Mouse (Mus musculus) frontal cortex, adult 2 months (tissue): ENCODE measurements around the gene Pcgf2. TPM values are rescaled to one million over a fixed set of nuclear protein-coding genes. Genes with fewer than 3 reads are reported as not detected.

Experiments
- DNase-seq, 2 experiments: peaks; one replicate each; pipeline ENCODE4 v3.0.0; 2022; ENCODE audit warnings: low spot score in 1 of 2; ENCODE audit errors: extremely low spot score in 1 of 2
- polyA plus RNA-seq: library from polyadenylated mRNA; depleted of rRNA; stranded (reverse); fragments of >200 nt; gene quantifications from 2 replicates; pipeline ENCODE4 v1.2.3, GENCODE M21; 2012

Pcgf2 gene
- polyA plus RNA-seq, 1 experiment: 83.8 TPM

GRCm38 (mm10) chr11:97697199-97697890 is 3.0 kb downstream of the Pcgf2 start:
- DNase-seq: no peak

DNA sequence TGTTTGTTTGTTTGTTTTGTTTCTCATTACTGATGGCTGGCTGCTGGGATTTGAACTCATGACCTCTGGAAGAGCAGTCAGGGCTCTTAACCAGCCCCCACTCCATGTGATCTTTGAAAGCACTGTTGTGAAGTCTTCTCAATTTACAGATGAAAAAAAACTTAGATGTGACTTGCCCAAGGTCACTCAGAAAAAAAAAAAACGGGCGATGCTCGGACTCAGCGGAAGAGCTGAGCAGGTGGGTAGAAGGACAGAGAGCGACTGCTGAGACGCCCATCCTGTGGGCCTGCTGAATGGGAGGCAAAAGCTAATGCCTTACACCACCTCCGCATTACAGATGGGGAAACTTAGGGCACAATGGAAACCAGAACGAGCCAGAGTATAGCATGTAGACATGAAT is 3.6 kb downstream of the Pcgf2 start:
- DNase-seq: no peak

DNA sequence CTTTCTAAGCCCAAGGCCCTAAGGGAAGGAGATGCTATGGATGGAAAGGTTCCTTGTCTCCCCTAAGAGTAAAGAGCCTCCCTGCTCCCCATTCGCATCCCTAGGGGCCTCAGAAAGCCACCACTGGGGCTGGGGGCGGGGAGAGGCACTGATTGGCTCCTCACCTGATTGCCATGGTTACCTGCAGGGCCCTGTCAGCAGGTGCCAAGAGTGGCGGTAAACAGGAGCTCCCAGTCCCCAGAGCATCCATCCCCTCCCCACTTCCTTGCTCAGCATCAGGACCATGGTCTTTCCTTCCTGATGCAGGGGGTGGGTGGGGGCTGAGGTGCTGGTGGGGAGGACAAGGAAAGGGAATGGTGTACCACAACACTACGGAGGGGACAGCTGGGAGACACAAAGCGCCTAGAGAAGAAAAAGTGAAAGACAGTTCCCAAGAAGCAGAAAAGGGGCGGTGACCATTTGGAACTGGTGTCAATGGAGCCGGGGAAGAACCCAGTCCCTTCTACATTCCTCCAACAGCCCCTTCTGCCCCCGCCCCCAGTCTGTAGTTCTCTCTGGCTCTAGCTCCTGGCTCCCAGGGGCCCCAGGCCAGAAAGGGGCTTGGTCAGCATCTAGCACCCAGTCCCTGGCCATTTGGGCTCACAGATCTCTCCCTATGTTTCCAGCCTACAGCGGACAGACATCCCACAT is 4.4 kb downstream of the Pcgf2 start:
- peak in 1 of 2 experiments; percentile 20 for DNase-seq

- peak in 1 of 2 experiments; percentile 62 for DNase-seq
Observed at GRCm38 (mm10) chr11:97694921-97695711, 5.2 kb downstream of the Pcgf2 start.

DNA sequence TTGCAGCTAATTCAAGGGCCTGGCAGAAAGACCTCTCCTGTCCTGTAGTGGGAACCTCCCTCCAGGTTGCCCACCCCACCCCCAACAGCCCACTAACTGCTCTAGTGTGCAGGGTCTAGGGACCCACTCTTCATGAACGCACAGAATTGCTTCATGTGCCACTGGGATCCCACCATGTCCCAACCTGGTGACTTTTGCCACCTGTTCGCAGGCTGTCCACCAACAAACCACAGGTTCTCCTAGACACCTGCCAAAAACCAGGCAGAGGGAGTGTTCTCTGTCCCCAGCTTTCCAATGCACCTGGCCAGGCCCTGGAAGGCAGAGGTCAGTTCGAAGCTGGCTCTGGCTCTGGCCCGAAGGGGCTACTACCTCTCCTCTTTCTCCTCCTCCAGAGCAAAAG is 5.9 kb downstream of the Pcgf2 start:
- DNase-seq: no peak

DNA sequence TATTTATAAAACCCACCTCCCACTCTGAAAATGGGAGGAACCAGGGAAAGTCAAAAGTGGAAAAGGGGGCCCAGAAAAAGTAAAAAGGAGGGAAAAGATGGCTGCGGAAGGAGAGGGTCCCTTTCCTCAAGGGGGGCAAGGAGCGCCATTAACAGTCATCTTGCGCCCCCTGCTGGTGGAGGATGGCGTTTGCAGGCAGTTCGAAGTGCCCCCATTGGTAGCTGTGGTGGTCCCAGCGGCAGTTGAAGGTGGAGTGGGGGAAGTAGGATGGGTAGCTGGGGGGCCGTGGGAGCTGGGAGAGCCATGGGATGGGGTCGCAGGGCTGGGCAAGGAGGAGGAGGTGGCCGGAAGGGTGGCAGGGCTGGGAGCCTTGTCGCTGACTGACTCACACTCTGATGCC is 10.4 kb downstream of the Pcgf2 start:
- peak in 1 of 2 experiments; percentile 71 for DNase-seq

GRCm38 (mm10) chr11:97687061-97687460 is 13.2 kb downstream of the Pcgf2 start:
- DNase-seq: no peak

DNA sequence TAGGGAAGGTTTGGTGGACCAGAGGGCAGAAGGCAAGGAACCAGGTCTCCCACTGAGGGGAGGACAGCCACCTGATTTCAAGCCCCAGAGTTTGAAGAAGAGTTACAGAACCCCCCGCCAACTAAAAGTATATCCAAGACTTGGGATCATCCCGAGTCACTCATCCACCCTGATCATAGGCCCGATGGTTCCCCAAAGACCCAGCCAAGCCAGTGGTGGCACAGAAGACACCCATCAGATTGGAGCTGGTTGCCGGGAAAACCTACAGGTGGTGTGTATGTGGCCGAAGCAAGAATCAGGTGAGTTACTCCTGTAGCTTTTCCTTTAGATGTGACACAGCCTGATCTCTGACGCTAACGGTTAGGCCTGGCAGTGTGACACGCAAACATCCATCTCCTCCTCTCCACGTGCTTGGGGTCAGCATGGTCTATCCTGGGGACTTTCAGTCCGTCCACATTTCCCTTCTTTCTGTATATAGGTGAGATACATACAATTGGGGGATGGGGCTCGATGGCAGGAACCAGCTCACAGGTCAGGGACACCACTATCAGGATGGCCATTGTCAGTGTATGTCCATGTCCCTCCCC is 13.9 kb downstream of the Pcgf2 start:
- DNase-seq: no peak

GRCm38 (mm10) chr11:97685613-97686321 is 14.5 kb downstream of the Pcgf2 start, which contains the start of gene Cisd3:
Gene Cisd3, plus strand, starts transcription at chr11:97685826.
- DNase-seq: peak; percentile 80 to 87

GRCm38 (mm10) chr11:97684766-97685165 is 15.5 kb downstream of the Pcgf2 start:
- DNase-seq: no peak

DNA sequence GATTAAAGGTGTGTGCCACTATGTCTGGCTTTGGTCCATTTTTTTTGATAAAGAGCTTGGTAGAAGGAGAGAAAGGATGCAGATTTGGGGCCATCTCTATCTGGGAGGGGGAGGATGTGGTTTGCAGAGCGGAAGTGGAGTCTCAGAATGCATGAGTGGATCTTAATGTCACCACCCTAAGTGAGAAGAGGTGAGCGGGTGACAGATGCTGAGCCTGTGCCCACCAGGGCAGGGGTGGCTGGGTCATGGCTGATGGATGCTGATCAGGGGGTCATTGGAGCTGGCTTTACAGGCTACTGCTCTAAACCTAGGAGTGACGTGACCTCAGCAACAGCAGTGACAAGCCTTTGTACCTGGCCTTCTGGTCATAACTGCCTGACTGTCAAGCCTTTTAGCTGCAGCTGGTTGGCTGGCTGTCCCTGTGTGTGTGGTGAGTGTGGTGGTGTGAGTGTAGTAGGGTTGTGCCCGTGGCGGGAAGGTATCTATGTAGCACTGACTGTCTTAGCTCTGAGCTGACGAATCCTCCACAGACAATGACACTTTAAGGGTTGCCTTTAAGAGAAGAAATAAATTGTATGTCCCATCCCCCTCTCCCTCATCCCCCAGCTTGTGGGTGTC is 16.1 kb downstream of the Pcgf2 start:
- no peak for DNase-seq

DNA sequence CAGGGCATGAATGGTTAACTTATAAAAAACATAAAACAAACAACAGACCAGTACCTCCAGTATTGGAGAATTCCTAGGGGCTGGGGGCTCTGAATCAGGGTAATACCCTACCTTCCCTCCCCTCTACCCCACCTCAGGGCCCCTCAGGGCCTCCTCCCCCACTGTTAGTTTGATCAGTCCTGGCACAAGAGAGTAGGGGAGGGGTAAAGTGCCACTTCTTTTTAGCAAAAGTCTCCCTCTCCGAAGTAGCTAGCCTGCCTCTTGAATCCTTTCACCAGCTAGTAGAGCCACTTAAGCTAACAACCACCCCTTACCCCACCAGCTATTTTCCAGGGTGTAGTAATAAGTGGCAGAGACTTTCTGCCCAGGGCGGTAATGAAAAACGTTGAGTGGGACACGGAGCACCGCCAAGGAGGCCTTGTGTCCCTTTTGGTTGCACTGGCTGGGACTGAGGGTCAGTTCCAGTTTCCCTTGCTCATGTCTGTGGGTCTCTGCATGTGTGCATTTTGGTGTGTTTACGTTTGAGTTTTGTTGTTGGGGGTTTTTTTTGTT is 17.7 kb downstream of the Pcgf2 start:
- DNase-seq: no peak

DNA sequence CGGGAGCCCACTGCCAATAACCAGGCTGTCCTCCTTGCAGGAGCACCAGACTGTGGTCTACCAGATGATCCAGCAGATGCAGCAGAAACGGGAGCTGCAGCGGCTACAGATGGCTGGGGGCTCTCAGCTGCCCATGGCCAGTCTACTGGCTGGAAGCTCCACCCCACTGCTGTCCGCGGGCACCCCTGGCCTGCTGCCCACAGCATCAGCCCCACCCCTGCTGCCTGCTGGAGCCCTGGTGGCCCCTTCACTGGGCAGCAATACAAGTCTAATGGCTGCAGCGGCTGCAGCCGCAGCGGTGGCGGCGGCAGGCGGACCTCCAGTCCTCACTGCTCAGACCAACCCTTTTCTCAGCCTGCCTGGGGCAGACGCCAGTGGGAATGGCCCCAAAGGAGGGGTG is 19.9 kb downstream of the Pcgf2 start:
- no peak for DNase-seq

DNA sequence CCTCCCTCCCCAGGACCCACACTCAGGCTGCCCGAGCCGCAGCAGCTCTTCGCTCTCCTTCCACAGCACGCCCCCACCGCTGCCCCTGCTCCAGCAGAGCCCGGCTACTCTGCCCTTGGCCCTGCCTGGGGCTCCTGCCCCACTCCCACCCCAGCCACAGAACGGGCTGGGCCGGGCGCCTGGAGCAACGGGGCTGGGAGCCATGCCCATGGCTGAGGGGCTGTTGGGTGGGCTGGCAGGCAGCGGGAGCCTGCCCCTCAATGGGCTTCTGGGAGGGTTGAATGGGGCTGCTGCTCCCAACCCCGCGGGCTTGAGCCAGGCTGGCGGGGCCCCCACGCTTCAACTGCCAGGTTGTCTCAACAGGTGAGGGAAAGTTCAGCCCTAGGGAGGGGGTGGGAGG is 22.0 kb downstream of the Pcgf2 start:
- DNase-seq: no peak

DNA sequence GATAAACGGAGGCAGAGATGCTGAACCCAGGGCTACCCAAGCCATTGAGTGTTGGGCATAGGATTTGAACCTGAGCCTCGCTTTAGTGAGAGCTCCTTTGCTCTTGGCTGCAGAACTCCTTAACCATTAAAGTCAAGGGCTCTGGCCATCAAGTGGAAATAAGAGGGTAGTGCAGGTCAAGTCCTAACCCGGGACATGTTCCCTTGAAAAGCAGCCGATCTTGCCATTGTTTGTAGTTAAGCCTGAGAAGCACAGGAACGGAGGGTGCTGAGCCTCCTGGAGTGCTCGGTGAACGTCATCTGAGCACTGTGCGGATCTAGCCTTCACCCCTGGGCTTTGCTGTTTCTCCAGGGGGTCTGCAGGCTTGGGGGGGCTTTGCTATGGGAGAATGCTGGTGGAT is 22.5 kb downstream of the Pcgf2 start:
- no peak for DNase-seq

DNA sequence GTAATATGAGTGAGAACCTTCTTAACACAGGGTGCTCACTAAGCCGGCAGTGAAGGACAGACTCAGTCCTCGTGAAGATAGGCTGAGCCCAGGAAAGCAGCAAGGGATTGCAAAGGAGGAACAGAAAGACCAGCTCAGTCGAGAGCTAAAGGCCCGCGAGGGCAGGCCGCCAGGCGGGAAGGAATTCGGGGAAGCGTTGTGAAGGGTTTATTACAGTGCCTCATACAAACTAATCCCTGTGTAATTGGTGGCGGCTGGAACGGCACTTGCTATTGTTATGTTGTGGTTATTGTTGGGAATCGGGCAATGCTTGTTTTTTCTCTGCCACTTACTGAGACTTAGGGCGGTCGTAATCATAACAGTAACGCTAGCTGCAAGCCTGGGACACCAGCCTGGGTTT is 22.9 kb downstream of the Pcgf2 start:
- no peak for DNase-seq

GRCm38 (mm10) chr11:97676050-97676754 is 24.1 kb downstream of the Pcgf2 start:
- DNase-seq: no peak

- DNase-seq: no peak
Observed at GRCm38 (mm10) chr11:97673148-97673547, 27.1 kb downstream of the Pcgf2 start.

DNA sequence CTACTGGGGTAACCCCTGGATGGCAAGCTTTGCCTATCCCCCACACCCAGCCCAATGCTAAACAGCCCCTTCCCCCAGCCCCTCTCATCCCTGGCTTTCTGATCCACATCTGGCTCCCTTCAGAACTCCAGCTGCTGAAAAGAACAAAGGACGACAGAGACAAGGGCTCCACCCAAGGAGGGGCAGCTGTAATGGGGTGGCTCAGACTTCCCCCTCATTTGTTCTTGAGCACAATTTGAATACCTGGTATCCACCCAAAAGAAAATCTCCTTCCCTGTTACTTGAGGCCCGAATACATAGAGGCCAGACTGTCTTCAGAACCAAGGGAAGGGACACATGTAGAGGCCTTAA is 29.1 kb downstream of the Pcgf2 start:
- DNase-seq: no peak
